Mouse (Mus musculus) cerebellum, adult 11 months (tissue): ENCODE measurements around the gene Tmem161a.
A peak's percentile ranks its signal among the peaks of the same experiment; 100 is the strongest.

Experiments
- DNase-seq: peaks from one replicate; pipeline ENCODE4 v3.0.0; 2022

Gene Tmem161a

DNA sequence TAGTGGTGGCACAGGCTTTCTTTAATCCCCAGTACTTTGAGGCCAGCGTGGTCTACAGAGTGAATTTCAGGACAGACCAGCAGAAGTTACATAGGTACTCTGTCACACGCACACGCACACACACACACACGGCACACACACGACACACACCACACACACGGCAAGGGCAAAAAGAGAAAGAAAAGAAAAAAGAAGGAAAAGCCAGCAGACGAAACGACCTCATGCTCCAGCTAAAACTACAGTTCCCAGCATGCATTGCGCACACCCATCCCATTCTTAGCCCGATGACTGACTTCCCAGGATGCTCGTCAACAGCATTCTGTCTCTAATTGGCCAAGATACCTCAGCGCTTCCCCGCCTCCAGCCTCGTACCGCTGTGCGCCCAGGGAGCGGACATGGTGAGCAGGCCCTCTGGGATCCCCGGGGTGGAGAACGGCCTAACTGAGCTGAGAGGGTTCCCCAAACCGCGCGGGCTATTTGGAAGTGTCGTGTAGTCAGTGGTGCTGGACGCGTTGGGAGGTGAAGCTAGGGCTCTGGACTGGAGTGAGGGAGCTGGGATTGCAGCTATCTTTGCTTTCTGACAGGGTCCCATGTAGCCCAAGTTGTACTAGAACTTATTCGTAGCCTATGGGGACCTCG is at the start of gene Tmem161a:
TSS of gene Tmem161a (plus strand) at position 314 of the 639 bp plus-strand sequence.
- DNase-seq = peak; percentile 87

- no peak for DNase-seq
Measured at GRCm38 (mm10) chr8:70122863-70123262, 49.3 kb upstream of the Tmem161a start.

GRCm38 (mm10) chr8:70124992-70125391 is 47.2 kb upstream of the Tmem161a start:
- no peak for DNase-seq

DNA sequence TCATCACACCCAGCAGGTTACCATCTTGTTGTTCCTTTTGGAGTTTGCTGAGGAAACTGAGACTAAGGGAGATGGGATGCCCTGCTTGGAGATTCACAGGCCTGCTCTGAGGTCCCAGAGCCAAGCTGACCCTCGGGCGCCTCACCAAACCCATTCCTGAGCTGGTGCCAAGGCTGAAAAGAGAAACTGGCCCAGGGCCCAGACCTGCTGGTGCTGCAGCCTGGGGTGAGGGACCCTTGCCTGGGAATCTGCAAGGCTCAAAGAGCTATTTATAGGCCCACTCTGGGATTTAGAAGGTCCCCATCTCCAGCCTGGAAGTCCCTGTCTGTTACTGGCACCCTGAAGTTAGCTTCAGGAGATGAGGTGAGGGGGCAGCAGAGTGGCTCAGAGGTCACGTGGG is 43.7 kb upstream of the Tmem161a start:
- no peak for DNase-seq

DNA sequence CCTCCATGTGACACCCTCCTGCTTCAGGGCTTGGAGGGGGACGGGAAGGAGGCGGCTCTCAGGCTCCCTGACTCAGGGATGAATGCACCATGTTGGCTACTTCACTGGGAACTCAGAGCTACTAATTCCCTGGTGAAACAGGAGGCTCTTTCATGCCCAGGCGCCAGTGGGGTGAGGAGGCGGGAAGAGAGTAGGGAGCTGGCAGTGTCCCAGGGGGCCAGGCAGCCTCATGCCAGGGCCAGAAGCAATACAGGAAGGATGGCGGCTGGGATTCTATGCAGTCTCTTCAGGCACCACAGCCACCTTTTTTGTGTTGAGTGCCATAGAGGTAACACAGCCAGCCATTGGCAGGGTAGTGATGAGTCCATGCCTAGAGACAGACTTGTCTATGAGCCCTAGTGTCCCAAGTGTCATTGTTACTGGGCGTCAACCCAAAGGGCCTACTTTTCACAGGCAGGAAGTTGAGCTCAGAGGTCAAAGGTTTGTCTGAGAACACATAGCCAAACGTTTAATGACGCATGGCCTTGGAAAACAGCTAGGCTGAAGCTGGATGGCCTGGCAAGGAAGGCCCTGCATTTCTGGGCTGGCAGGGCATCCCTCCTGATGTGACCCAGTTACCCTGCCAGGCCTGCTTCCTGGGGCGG is 42.7 kb upstream of the Tmem161a start:
- DNase-seq = peak; percentile 47

DNA sequence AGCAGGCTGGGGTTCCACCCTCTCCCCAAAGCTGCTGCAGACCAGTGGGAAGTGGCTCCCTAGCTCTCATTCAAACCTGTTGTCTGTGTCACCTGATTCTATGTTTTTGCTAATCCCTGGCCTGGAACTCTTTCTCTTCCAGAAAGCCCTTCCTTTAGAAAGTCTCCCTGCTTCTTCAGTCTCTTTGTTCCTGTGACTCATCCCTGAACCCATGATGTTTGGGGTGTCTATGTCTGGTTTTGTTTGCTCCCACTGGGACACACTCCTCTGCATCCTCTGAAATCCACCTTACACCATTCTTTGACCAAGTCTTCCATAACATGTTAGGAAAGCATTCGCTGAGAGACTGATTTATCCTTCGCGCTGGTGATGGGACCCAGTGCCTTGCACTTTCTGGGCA is 42.1 kb upstream of the Tmem161a start:
- DNase-seq = no peak

- DNase-seq = peak; percentile 77
Measured at GRCm38 (mm10) chr8:70131166-70131883, 40.8 kb upstream of the Tmem161a start, which contains the start of gene Nr2c2ap. TSS of gene Nr2c2ap (plus strand) at chr8:70131333.

- DNase-seq = no peak
Measured at GRCm38 (mm10) chr8:70134086-70134485, 38.1 kb upstream of the Tmem161a start.

- DNase-seq = no peak
Measured at GRCm38 (mm10) chr8:70134931-70135330, 37.2 kb upstream of the Tmem161a start.

DNA sequence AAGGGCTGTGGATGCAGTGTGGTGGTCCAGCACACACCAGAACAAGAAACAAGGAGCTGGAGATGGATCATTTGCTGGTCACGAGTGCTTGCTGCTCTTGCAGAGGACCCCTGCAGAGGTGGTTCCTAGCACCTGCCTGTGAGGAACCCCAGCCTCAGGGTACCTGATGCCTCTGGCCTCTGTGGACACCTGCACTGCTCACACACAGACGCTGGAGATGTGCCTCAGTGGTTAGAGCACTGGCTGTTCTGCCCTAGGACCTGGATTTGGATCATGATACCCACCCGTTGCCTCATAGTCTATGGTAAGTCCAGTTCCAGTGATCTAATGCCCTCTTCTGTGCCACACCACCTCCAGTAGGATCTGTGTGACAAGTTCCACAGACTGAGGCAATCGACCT is 35.6 kb upstream of the Tmem161a start:
- no peak for DNase-seq

DNA sequence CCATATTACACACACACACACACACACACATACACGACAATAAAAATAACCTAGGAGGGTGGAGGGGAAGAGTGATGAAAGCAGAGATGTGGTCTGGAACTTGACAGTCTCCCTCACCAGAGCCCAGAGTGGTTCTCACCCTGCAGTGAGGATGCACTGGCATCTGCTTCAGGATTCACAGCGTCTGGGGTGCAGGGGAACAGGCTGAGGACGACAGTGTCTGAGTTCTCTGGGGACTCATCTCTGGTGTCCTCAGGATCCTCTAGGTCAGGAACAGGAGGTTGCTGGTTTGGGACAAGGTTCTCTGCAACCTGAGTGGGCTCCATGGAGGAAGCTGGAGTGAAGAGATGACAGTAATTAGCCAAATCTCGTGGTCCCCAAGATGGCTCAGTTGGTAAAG is 34.3 kb upstream of the Tmem161a start:
- no peak for DNase-seq

DNA sequence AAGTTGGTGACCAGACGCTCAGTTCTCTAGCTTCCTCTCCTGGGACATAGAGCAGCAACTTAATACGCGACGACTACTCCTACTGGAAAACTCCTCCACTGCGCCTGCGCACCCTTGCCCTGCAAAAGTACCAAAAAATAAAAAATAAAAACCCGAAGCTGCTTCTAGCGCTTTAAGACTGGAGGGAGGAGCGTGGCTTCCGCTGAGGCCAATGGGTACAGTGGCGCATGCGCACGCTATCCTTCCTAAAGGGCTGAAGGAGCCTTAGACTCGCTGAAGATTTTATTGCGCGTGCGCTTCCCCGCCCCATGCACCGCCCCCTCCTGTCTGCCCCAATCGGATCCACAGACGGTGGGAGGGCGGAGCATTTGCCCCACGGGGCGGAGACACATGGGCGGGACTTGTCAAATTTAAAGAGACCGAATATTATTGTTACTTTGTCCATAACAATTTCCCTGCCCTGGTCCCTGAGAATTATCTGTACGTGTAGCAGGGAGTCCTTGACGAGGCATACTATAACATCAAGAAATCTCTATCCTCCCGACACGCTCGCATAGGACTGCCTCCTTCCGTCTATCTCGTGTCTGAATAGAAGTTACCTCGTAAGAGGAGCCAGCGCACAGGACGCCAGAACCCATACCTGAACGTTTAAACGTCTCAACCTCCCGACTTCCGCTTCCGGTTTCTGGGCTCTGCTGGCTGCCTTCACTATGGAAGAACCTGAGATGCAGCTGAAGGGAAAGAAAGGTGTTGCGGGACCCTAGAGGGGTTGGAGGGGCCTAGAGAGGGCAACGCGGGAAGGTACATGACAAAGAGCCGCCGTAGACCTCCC is 32.9 kb upstream of the Tmem161a start, which contains the start of the genes Rfxank, Borcs8 and Mef2b:
TSS of gene Rfxank (minus strand) at position 129 of the 832 bp plus-strand sequence.
TSS of gene Borcs8 (plus strand) at position 474 of the 832 bp plus-strand sequence.
TSS of gene Mef2b (plus strand) at position 686 of the 832 bp plus-strand sequence.
- DNase-seq = peak; percentile 100

GRCm38 (mm10) chr8:70139981-70140380 is 32.2 kb upstream of the Tmem161a start:
- no peak for DNase-seq

- DNase-seq = no peak
Measured at GRCm38 (mm10) chr8:70147678-70148607, 24.2 kb upstream of the Tmem161a start.

GRCm38 (mm10) chr8:70150158-70150557 is 22.0 kb upstream of the Tmem161a start:
- DNase-seq = no peak

DNA sequence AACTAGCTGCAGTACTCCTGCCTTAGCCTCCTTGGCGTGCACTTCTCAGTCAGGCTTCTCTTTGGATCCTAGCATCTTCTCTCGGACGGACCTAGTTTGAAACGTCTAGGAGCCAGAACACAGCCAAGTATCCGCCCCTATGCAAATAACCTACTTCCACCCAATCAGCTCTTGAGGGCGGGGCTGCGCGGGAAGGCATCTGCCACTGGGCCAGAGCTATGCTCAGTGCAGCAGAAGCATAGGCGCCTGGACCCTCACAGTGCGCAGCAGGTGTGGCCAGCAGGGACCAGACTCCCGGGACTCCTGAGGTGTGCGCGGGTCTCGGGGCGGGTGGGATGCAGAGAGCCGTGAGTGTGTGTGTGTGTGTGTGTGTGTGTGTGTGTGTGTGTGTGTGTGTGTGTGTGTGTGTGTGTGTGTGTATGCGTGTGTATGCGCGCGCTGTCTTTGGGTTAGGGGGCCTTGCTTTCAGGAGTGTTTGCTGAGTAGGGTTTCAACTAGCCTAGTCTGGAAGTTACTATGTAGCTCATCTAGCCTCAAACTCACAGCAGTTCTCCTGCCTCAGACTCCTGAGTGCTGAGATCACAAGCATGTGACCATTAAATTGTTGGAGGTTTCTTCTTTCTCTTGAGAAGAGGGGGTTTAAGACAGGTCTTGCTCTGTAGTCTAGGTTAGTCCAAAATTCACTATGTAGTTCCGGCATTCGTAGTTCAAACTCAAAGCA is 19.5 kb upstream of the Tmem161a start:
- no peak for DNase-seq

- no peak for DNase-seq
Measured at GRCm38 (mm10) chr8:70157240-70157800, 14.8 kb upstream of the Tmem161a start.

DNA sequence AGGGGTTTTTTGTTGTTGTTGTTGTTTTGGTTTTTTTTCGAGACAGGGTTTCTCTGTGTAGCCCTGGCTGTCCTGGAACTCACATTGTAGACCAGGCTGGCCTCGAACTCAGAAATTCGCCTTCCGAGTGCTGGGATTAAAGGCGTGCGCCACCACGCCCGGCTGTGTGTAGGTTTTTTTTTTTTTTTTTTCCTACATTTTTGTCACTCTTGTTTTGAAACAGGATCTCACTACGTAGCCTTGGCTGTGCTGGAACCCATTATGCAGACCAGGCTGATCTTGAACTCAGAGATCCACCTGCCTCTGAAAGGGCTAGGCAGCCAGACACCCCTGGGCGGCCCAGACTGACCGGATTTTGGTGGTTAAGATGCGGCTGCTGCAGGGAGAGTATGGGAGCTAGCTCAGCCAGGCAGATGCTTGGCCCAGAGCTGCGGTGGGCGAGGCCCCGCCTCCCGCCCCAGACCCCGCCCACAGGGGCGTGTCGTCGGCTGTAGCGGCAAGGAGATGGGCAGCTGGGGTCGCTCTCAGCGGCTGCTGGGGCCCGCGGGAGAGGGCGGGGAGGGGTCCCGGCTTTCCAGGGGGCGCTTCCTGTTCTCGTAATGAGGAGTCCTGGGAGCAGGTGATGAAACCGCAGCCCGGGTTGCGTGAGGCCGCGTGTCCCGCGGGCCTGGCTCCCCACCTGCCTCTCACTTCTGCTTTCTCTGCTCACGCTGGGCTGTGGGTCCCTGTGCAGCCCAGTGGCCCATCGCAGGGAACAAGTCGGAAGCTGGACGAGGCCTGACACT is 13.9 kb upstream of the Tmem161a start:
- DNase-seq = peak; percentile 29

GRCm38 (mm10) chr8:70159211-70159610 is 12.9 kb upstream of the Tmem161a start:
- DNase-seq = no peak

GRCm38 (mm10) chr8:70160015-70160414 is 12.1 kb upstream of the Tmem161a start:
- DNase-seq = no peak
